Mouse (Mus musculus) cerebellum, adult (tissue): ENCODE data around the gene Rnf223.
A peak's percentile ranks its signal among the peaks of the same experiment; 100 is the strongest.

Experiments
- ATAC-seq: cut with Nextera tagmentation; 2 replicates; pipeline ENCODE4 v1.9.2; 2017; ENCODE audit warnings: mild to moderate bottlenecking, moderate library complexity, mixed read lengths; ENCODE audit not compliant: insufficient number of reproducible peaks, low FRiP score, low TSS enrichment

Gene Rnf223

GRCm38 (mm10) chr4:156130436-156130835 is at the start of gene Rnf223:
Rnf223 (plus strand) TSS chr4:156130513.
- no peak for ATAC-seq

DNA sequence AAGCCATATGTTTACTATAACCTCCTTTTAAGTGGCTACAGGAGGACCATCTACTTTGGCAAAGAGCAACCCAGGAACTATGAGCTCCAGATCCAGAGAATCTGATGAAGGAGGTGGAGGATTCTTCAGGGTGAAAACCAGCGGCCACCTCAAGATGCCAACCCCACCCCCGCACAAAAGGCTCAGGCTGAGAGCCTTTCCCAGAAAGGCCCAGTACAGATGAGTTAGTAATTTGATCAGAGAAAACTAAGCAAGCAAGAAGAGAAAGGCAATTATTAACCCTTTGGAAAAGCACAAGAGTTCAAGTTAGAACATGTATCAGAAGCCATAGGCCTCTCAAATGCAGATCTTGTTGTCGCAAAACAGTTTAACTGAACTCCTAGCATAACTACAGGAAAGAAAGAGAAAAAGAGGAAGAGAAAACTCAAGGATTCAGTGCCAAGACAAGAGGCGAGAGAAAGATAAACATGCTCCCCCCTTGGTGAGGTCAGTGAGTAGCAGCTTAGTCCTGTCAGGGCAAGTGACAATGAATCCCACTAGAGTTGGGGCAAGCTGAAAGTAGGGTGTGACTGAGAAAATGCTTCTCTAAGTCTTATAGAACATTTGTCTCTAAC is 47.6 kb upstream of the Rnf223 start:
- no peak for ATAC-seq

DNA sequence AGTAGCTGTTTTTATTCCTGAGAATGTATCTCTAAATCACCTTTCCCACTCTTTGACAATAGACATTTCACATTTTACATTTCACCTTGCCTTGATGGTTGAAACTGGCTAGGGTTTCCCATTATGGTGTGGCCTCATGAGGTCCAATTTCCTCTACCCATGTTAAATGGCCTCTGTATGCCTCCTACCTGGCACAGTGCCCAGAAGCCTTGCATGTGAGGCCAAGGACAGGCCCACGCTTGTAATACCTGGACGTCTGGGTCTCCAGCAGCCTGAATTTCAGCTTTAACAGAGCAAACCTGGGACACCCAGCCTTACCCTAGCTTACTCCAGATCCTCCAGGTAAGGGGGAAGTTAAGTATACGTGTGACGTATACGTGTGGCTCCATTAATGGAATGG is 47.0 kb upstream of the Rnf223 start:
- ATAC-seq = no peak

- no peak for ATAC-seq
Measured at GRCm38 (mm10) chr4:156084096-156084879, 46.0 kb upstream of the Rnf223 start.

DNA sequence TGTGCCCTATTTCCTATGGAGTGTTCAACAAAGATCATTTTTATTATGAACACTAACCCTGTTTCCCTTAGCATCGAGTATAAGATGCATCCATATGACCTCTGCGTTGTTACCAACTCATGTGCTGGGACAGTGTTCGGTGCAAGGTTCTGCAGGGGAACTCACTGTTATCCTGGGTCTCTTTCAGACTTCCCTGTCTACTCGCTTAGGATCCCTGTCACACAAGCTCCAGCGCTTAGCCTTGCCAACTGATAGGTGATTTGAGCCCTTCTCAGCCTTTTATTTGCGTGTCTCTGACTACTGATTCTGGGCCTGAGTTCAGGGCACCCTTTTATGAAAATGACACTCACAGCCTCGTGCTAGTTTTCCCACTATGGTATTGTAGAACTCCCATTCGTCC is 45.1 kb upstream of the Rnf223 start:
- ATAC-seq = no peak

DNA sequence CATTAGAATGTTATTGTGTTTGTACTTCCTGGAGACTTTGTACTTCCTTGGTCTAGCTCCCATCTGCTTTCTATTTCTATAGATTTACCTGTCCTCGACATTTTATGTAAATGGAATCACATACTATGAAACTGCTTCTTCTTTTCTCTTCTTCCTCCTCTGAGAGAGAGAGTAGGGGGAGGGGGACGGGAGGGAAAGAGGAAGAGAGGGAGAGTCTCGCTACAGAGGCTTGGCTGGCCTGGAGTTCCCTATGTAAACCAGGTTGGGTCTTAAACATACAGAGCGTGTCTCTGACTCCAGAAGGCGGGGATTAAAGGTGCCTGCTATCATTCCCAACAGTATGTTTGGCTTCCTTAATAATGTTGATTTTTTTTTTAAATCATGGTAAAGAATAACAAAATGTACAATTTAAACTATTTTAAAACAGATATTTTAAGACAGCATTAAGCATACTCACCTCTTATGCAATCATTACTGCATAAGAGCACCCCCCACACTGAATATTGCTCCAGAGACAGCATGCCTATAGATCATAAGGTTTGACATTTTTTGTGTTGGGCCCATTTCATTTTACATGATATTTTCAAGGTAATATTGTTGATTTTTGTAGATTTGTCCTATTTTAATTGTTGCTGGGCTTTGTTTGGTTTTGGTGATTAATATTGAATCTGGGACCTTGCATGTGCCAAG is 42.8 kb upstream of the Rnf223 start:
- no peak for ATAC-seq

- ATAC-seq = no peak
Measured at GRCm38 (mm10) chr4:156091236-156091635, 39.1 kb upstream of the Rnf223 start.

DNA sequence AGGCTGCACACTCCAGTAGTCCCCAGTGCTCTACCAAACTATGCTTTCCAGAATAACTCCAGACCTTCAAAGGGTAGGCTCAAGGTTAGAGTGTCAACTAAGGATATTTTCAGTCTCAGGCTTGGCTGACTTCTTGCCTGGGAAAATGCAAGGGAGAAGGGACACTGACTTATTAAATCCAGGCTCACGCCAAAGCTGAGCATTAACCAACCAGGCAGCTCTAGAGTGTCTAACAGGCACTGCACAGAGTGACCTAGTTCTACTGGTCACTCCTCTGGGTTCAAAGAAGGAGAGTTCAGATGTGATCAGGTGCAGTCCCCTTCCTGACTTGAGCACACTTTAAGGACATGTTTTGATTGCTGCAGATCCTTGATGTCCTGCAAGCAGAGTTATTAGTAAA is 37.5 kb upstream of the Rnf223 start:
- ATAC-seq = no peak

GRCm38 (mm10) chr4:156093758-156094157 is 36.6 kb upstream of the Rnf223 start:
- no peak for ATAC-seq

- ATAC-seq = no peak
Measured at GRCm38 (mm10) chr4:156096191-156096590, 34.1 kb upstream of the Rnf223 start.

GRCm38 (mm10) chr4:156097770-156098366 is 32.4 kb upstream of the Rnf223 start:
- no peak for ATAC-seq

- ATAC-seq = no peak
Measured at GRCm38 (mm10) chr4:156099427-156099826, 30.9 kb upstream of the Rnf223 start.

DNA sequence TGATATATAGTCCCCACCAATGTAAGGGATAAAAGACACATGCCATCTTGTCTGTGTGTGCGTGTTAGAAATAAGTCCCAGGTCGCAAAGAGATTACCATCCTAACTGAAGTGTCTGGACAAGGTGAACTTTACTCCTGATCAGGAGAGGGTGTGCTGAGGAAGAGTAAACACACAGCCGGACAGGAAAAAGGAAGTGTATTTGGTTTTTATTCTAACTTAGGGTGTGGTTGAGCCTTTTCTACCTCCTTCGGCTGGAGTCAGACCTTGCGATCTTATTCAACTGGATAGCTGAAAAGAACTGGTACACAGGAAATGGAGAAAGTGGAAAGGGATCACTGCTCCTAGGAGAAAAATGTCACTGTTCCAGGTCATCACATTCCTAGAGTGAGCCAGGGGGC is 29.8 kb upstream of the Rnf223 start:
- no peak for ATAC-seq

- ATAC-seq = no peak
Measured at GRCm38 (mm10) chr4:156101481-156101903, 28.8 kb upstream of the Rnf223 start.

GRCm38 (mm10) chr4:156103342-156103741 is 27.0 kb upstream of the Rnf223 start:
- ATAC-seq = no peak

DNA sequence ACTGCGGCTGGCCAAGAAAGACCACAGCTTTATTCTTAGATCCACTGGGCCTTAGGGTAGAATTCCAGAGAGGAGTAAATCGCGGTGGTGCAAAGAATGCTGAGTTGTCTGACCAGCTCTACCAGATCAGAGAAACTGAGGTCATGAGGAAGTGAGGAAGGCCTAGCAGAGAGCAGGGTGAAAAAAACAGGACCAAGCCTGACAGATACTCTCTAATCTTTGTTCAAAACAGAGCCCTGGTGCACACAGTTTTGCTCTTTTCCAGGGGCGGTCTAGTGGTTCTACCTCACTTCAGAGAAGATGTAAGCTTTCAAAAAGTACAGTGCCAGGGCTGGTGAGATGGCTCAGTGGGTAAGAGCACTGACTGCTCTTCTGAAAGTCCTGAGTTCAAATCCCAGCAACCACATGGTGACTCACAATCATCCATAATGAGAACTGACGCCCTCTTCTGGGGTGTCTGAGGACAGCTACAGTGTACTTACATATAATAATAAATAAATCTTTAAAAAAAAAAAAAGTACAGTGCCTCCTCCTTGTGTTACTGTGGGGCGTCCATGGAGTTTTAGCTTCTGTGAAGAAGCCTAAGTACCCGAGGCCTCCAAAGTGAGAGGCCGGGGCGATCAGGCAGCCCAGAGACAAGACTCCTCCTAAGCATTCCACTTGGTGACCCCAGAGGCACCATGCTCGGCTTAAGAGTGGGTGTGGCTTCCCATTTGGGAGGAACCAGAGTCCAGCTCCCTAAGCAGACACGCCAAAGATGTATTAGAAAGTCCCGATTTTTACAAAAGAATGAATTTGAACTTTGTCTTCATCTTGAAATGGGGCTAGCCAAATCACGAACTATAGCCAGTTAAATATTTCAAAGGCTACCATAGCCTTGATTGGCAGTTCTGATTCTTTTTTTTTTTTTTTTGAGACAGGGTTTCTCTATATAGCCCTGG is 21.4 kb upstream of the Rnf223 start:
- no peak for ATAC-seq

- peak; percentile 99 for ATAC-seq
Measured at GRCm38 (mm10) chr4:156109570-156110331, 20.6 kb upstream of the Rnf223 start, which contains the start of gene 9430015G10Rik. 9430015G10Rik (plus strand) TSS chr4:156109982.

- ATAC-seq = no peak
Measured at GRCm38 (mm10) chr4:156124077-156124476, 6.2 kb upstream of the Rnf223 start.

GRCm38 (mm10) chr4:156125393-156125792 is 4.9 kb upstream of the Rnf223 start:
- no peak for ATAC-seq
